Mouse (Mus musculus): ENCODE measurements around the gene Fgf15.

- TF ChIP-seq CTCF (IDR thresholded peaks at IDR 0.05; ENCODE audit: low read depth) (no peak), EP300 (optimal IDR thresholded peaks at IDR 0.05) (peak; percentile 75)
These were observed 18.8 kb downstream of the Fgf15 start, which contains the start of gene LTO1 for GRCm38 (mm10) chr7:144914948-144915750.

Measured in stomach, postnatal 0 days (tissue).